Mouse (Mus musculus): ENCODE data around the gene Lamc1. TPM values are rescaled to one million over a fixed set of nuclear protein-coding genes. Genes with fewer than 3 reads are reported as not detected.
A peak's percentile ranks its signal among the peaks of the same experiment; 100 is the strongest.

Lamc1 gene
- polyA plus RNA-seq, 1 experiment from 2014 or later, result 104 TPM

DNA sequence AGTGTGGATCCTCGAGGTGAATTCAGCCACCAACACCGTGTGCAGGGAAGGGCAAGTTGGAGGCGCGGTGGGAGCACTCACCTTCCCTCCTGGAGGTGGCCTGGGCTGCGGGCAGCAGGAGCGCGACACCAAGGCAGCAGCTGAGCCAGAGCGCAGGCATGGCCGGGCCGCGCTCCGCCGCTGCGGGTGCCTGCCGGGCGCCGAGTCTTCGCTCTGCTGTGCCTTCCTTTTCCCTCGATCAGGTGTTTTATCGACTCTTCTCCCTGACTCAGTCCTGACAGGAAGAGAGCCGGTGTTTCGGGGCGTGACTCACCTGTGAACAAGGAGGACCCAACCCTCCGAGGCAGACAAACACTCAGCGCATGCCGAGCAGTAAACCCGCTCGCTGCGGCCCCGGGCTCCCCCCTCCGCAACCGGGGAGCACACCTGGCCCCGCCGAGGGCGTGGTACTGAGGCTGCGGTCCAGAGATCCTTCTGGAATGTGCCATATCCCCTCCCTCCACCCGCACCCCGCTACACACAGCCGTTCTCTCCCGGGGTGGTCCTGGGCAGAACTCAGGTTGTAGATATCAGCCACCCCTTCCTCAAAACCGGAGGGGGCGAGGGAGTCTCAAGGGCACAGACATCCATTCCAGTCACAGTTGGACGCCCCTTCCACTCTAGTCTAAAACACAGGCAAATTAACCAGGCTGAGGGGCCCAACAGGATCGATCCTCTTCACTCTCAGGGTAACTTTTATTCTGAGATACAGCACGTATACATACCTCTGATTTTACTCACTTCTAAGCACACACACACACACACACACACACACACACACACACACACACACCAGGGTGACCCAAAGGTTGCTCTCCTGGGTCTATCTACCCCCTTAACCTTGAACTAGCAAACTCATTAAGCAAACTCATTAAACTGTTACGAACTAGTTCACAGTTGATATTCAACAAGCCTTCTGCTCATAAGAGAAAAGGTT, 146.5 kb downstream of the Lamc1 start, which contains the start of gene Lamc2:
Gene Lamc2 (minus strand): TSS at position 620 of the 976 bp plus-strand sequence.
- Histone ChIP-seq H3K4me2 (replicated peaks; ENCODE audit: low read depth, low read length) (peak within 1 kb of the TSS; percentile 81), H3K27ac (ENCODE audit: low read length) (peak within 1 kb of the TSS; percentile 27), H3K4me1 (ENCODE audit: control insufficient read depth, insufficient read depth, low read length) (peaks cover 3% of the 10 kb centered on the region; the same call in 1 of the 2 replicates), H3K9me3 (ENCODE audit: control insufficient read depth, low read depth, low read length) (no peaks in the 10 kb centered on the region), H3K36me3 (ENCODE audit: control insufficient read depth, insufficient read depth, low read length) (no peaks in the 10 kb centered on the region), H3K4me3 (ENCODE audit: low read depth, low read length) (peak within 1 kb of the TSS; percentile 41), H3K27me3 (ENCODE audit: control insufficient read depth, insufficient read depth, low read length) (peaks cover 6% of the 10 kb centered on the region; the same call in 1 of the 2 replicates), H3K9ac (replicated peaks; ENCODE audit: low read depth, low read length) (peak within 1 kb of the TSS; percentile 40; the same call in 1 of the 2 replicates)
- 4% methylated on average over 46 of the region's 46 CpGs for WGBS
- peak; percentile 87 for ATAC-seq (ENCODE audit: insufficient number of reproducible peaks, insufficient read depth, low FRiP score, low read depth)

GRCm38 (mm10) chr1:153180586-153181289, 151.8 kb downstream of the Lamc1 start:
- no peak overlapping the region for H3K4me3 ChIP-seq (ENCODE audit: low read depth, low read length)
- H3K9me3 ChIP-seq (ENCODE audit: control insufficient read depth, low read depth, low read length), result no peaks in the 10 kb centered on the region
- no peaks in the 10 kb centered on the region for H3K36me3 ChIP-seq (ENCODE audit: control insufficient read depth, insufficient read depth, low read length)
- no peak overlapping the region for H3K4me2 ChIP-seq (replicated peaks; ENCODE audit: low read depth, low read length)
- no peak overlapping the region for H3K9ac ChIP-seq (replicated peaks; ENCODE audit: low read depth, low read length)
- peaks cover 3% of the 10 kb centered on the region; the same call in 1 of the 2 replicates for H3K4me1 ChIP-seq (ENCODE audit: control insufficient read depth, insufficient read depth, low read length)
- peaks cover 2% of the 10 kb centered on the region; the same call in 1 of the 2 replicates for H3K27me3 ChIP-seq (ENCODE audit: control insufficient read depth, insufficient read depth, low read length)
- peak; percentile 37; the same call in 1 of the 2 replicates for ATAC-seq (ENCODE audit: insufficient number of reproducible peaks, insufficient read depth, low FRiP score, low read depth)
- H3K27ac ChIP-seq (ENCODE audit: low read length), result no peak overlapping the region; the same call in 1 of the 2 replicates
- WGBS, result 53% methylated on average over 9 of the region's 9 CpGs

- H3K4me1 ChIP-seq (ENCODE audit: control insufficient read depth, insufficient read depth, low read length), result no peaks in the 10 kb centered on the region; the same call in 1 of the 2 replicates
- H3K4me2 ChIP-seq (replicated peaks; ENCODE audit: low read depth, low read length), result no peak overlapping the region
- no peaks in the 10 kb centered on the region for H3K9me3 ChIP-seq (ENCODE audit: control insufficient read depth, low read depth, low read length)
- no peak for ATAC-seq (ENCODE audit: insufficient number of reproducible peaks, insufficient read depth, low FRiP score, low read depth)
- no peak overlapping the region for H3K27ac ChIP-seq (ENCODE audit: low read length)
- no peak overlapping the region for H3K9ac ChIP-seq (replicated peaks; ENCODE audit: low read depth, low read length)
- peaks cover 2% of the 10 kb centered on the region; the same call in 1 of the 2 replicates for H3K27me3 ChIP-seq (ENCODE audit: control insufficient read depth, insufficient read depth, low read length)
- WGBS, result 76% methylated on average over 4 of the region's 4 CpGs
- no peaks in the 10 kb centered on the region for H3K36me3 ChIP-seq (ENCODE audit: control insufficient read depth, insufficient read depth, low read length)
- no peak overlapping the region for H3K4me3 ChIP-seq (ENCODE audit: low read depth, low read length)
Measured at GRCm38 (mm10) chr1:153180160-153180559, 152.4 kb downstream of the Lamc1 start.

GRCm38 (mm10) chr1:153174801-153175200, 157.8 kb downstream of the Lamc1 start:
- Histone ChIP-seq H3K4me2 (replicated peaks; ENCODE audit: low read depth, low read length) (no peak overlapping the region), H3K27ac (ENCODE audit: low read length) (no peak overlapping the region), H3K9me3 (ENCODE audit: control insufficient read depth, low read depth, low read length) (no peaks in the 10 kb centered on the region), H3K4me3 (ENCODE audit: low read depth, low read length) (no peak overlapping the region), H3K4me1 (ENCODE audit: control insufficient read depth, insufficient read depth, low read length) (peaks cover 15% of the 10 kb centered on the region), H3K9ac (replicated peaks; ENCODE audit: low read depth, low read length) (no peak overlapping the region), H3K27me3 (ENCODE audit: control insufficient read depth, insufficient read depth, low read length) (no peaks in the 10 kb centered on the region), H3K36me3 (ENCODE audit: control insufficient read depth, insufficient read depth, low read length) (no peaks in the 10 kb centered on the region)
- ATAC-seq (ENCODE audit: insufficient number of reproducible peaks, insufficient read depth, low FRiP score, low read depth), result no peak; the same call in 1 of the 2 replicates
- 50% methylated on average over 12 of the region's 12 CpGs for WGBS

GRCm38 (mm10) chr1:153173276-153173675, 159.3 kb downstream of the Lamc1 start:
- Histone ChIP-seq H3K9me3 (ENCODE audit: control insufficient read depth, low read depth, low read length) (no peaks in the 10 kb centered on the region), H3K4me3 (ENCODE audit: low read depth, low read length) (no peak overlapping the region), H3K4me1 (ENCODE audit: control insufficient read depth, insufficient read depth, low read length) (peaks cover 15% of the 10 kb centered on the region), H3K27me3 (ENCODE audit: control insufficient read depth, insufficient read depth, low read length) (no peaks in the 10 kb centered on the region), H3K27ac (ENCODE audit: low read length) (peak overlapping the region; percentile 35; the same call in 1 of the 2 replicates), H3K9ac (replicated peaks; ENCODE audit: low read depth, low read length) (no peak overlapping the region), H3K4me2 (replicated peaks; ENCODE audit: low read depth, low read length) (no peak overlapping the region), H3K36me3 (ENCODE audit: control insufficient read depth, insufficient read depth, low read length) (no peaks in the 10 kb centered on the region)
- WGBS, result 47% methylated on average over 3 of the region's 3 CpGs
- no peak for ATAC-seq (ENCODE audit: insufficient number of reproducible peaks, insufficient read depth, low FRiP score, low read depth)

DNA sequence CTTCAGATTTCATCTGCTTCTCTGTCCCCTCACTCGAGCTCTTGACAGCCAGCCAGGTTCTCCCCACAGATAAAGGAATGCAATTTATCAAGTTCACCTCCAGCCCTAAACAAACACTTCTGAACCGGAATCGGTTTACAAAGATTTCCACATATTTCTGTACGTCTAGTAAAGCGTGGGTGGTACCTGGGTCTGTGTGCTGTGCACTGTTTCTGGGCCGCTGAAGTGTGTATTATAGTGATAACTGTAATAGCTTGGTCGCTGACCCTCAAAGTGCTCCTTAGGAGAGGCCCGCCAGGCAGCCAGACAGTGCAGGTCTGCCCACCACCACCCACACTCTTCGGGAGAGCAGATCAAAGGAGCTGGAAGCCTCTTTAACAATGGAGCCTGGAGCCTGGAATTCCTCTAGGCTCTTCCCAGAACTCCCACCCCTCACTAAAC, 160.3 kb downstream of the Lamc1 start:
- H3K27me3 ChIP-seq (ENCODE audit: control insufficient read depth, insufficient read depth, low read length), result no peaks in the 10 kb centered on the region
- peak; percentile 37; the same call in 1 of the 2 replicates for ATAC-seq (ENCODE audit: insufficient number of reproducible peaks, insufficient read depth, low FRiP score, low read depth)

GRCm38 (mm10) chr1:153171011-153171410, 161.6 kb downstream of the Lamc1 start:
- Histone ChIP-seq H3K27ac (ENCODE audit: low read length) (no peak overlapping the region), H3K27me3 (ENCODE audit: control insufficient read depth, insufficient read depth, low read length) (no peaks in the 10 kb centered on the region), H3K4me3 (ENCODE audit: low read depth, low read length) (no peak overlapping the region), H3K4me1 (ENCODE audit: control insufficient read depth, insufficient read depth, low read length) (peaks cover 15% of the 10 kb centered on the region), H3K9ac (replicated peaks; ENCODE audit: low read depth, low read length) (no peak overlapping the region), H3K4me2 (replicated peaks; ENCODE audit: low read depth, low read length) (no peak overlapping the region), H3K36me3 (ENCODE audit: control insufficient read depth, insufficient read depth, low read length) (no peaks in the 10 kb centered on the region), H3K9me3 (ENCODE audit: control insufficient read depth, low read depth, low read length) (no peaks in the 10 kb centered on the region)
- no peak for ATAC-seq (ENCODE audit: insufficient number of reproducible peaks, insufficient read depth, low FRiP score, low read depth)
- WGBS, result 64% methylated on average over 10 of the region's 10 CpGs

More for the DNA sequence above, 160.3 kb downstream of the Lamc1 start:
- no peaks in the 10 kb centered on the region for H3K9me3 ChIP-seq (ENCODE audit: control insufficient read depth, low read depth, low read length)
- no peak overlapping the region for H3K4me3 ChIP-seq (ENCODE audit: low read depth, low read length)
- H3K36me3 ChIP-seq (ENCODE audit: control insufficient read depth, insufficient read depth, low read length), result no peaks in the 10 kb centered on the region
- H3K4me2 ChIP-seq (replicated peaks; ENCODE audit: low read depth, low read length), result no peak overlapping the region
- H3K9ac ChIP-seq (replicated peaks; ENCODE audit: low read depth, low read length), result no peak overlapping the region
- H3K27ac ChIP-seq (ENCODE audit: low read length), result peak overlapping the region; percentile 35; the same call in 1 of the 2 replicates
- WGBS, result 8% methylated on average over 9 of the region's 9 CpGs
- peaks cover 15% of the 10 kb centered on the region for H3K4me1 ChIP-seq (ENCODE audit: control insufficient read depth, insufficient read depth, low read length)
